Mouse (Mus musculus) embryonic facial prominence, embryonic 12.5 days (tissue): Measurements from ENCODE around the gene Trim71. TPM values are rescaled to one million over a fixed set of nuclear protein-coding genes. Genes with fewer than 3 reads are reported as not detected.

Experiments
- ATAC-seq: fragments of 200-750 bp; cut with Nextera tagmentation; 2 replicates; pipeline ENCODE4 v1.8.0; 2017; ENCODE audit not compliant: insufficient number of reproducible peaks, insufficient read depth, low FRiP score, low TSS enrichment
- H3K27ac ChIP-seq: fragments of 300-500 bp; sonication (generic); 2 replicates; pipeline ENCODE4 v1.5.1; 2016; ENCODE audit warnings: mild to moderate bottlenecking
- H3K27me3 ChIP-seq: fragments of 300-500 bp; sonication (generic); 2 replicates; pipeline ENCODE4 v1.6.1; 2016; ENCODE audit warnings: mild to moderate bottlenecking, moderate library complexity
- H3K36me3 ChIP-seq: fragments of 300-500 bp; sonication (generic); 2 replicates; pipeline ENCODE4 v1.6.1; 2016; ENCODE audit warnings: mild to moderate bottlenecking
- H3K4me1 ChIP-seq: fragments of 300-500 bp; sonication (generic); 2 replicates; pipeline ENCODE4 v1.6.1; 2016
- H3K4me2 ChIP-seq: fragments of 300-500 bp; sonication (generic); replicated peaks from 2 replicates; pipeline ENCODE4 v1.6.1; 2016; ENCODE audit warnings: mild to moderate bottlenecking, moderate library complexity
- H3K4me3 ChIP-seq: fragments of 300-500 bp; sonication (generic); 2 replicates; pipeline ENCODE4 v1.5.1; 2016; ENCODE audit warnings: mild to moderate bottlenecking
- H3K9ac ChIP-seq: fragments of 300-500 bp; sonication (generic); 2 replicates; pipeline ENCODE4 v1.6.1; 2016; ENCODE audit warnings: mild to moderate bottlenecking, moderate library complexity
- H3K9me3 ChIP-seq: fragments of 300-500 bp; sonication (generic); 2 replicates; pipeline ENCODE4 v1.6.1; 2016; ENCODE audit warnings: mild to moderate bottlenecking, moderate library complexity
- WGBS: fragments of 180-500 bp; shearing (Covaris S2); methylation state at CpG from one replicate; pipeline ENCODE4 v1.1.7; 2016; 5-methylcytosine and 5-hydroxymethylcytosine counted together
- polyA plus RNA-seq: library from polyadenylated mRNA; unstranded; fragments of >200 nt; fragmentation: Nextera tagmentation; extraction: Ambion mirVana; gene quantifications from 2 replicates; pipeline ENCODE4 v1.2.1, GENCODE M21; 2016

Trim71 gene
- 0.95 and 1.1 TPM in 2 replicates for polyA plus RNA-seq

GRCm38 (mm10) chr9:114563761-114564606 is at the start of gene Trim71:
TSS of gene Trim71 (minus strand) at chr9:114564369.
- peak; percentile 35; the same call in 1 of the 2 replicates for ATAC-seq
- Histone ChIP-seq H3K36me3 (no peaks in the 10 kb centered on the region), H3K9me3 (no peaks in the 10 kb centered on the region), H3K4me2 (peak within 1 kb of the TSS; percentile 90), H3K4me1 (peaks cover 18% of the 10 kb centered on the region), H3K4me3 (peak within 1 kb of the TSS; percentile 59), H3K27me3 (peaks cover 18% of the 10 kb centered on the region), H3K9ac (peak within 1 kb of the TSS; percentile 67), H3K27ac (peak within 1 kb of the TSS; percentile 83)
- WGBS, result under 1% methylated on average over 89 of the region's 91 CpGs

- Histone ChIP-seq H3K4me3 (no peak overlapping the region), H3K9me3 (no peaks in the 10 kb centered on the region), H3K36me3 (peaks cover 73% of the 10 kb centered on the region), H3K9ac (no peak overlapping the region), H3K27ac (no peak overlapping the region), H3K27me3 (no peaks in the 10 kb centered on the region), H3K4me1 (no peaks in the 10 kb centered on the region), H3K4me2 (no peak overlapping the region)
- WGBS, result 97% methylated on average over 4 of the region's 4 CpGs
- no peak for ATAC-seq
Measured at GRCm38 (mm10) chr9:114613026-114613425, 48.9 kb upstream of the Trim71 start.

GRCm38 (mm10) chr9:114612566-114612965 is 48.4 kb upstream of the Trim71 start:
- Histone ChIP-seq H3K27me3 (no peaks in the 10 kb centered on the region), H3K36me3 (peaks cover 73% of the 10 kb centered on the region), H3K9me3 (no peaks in the 10 kb centered on the region), H3K27ac (no peak overlapping the region), H3K4me1 (no peaks in the 10 kb centered on the region), H3K9ac (no peak overlapping the region), H3K4me3 (no peak overlapping the region), H3K4me2 (no peak overlapping the region)
- WGBS, result 84% methylated on average over 4 of the region's 4 CpGs
- ATAC-seq, result no peak

- H3K4me1 ChIP-seq, result no peaks in the 10 kb centered on the region
- H3K4me3 ChIP-seq, result no peak overlapping the region
- ATAC-seq, result no peak
- WGBS, result 92% methylated on average over 3 of the region's 3 CpGs
- H3K9ac ChIP-seq, result no peak overlapping the region
- no peak overlapping the region for H3K4me2 ChIP-seq
- no peaks in the 10 kb centered on the region for H3K9me3 ChIP-seq
- H3K36me3 ChIP-seq, result peaks cover 82% of the 10 kb centered on the region
- no peaks in the 10 kb centered on the region for H3K27me3 ChIP-seq
- no peak overlapping the region for H3K27ac ChIP-seq
Measured at GRCm38 (mm10) chr9:114610266-114610665, 46.1 kb upstream of the Trim71 start.

- Histone ChIP-seq H3K4me1 (no peaks in the 10 kb centered on the region), H3K4me2 (no peak overlapping the region), H3K9ac (no peak overlapping the region), H3K27me3 (no peaks in the 10 kb centered on the region), H3K9me3 (no peaks in the 10 kb centered on the region), H3K36me3 (peaks cover 52% of the 10 kb centered on the region), H3K27ac (no peak overlapping the region), H3K4me3 (no peak overlapping the region)
- 67% methylated on average over 12 of the region's 12 CpGs for WGBS
- 0 out of 2 replicates have a peak, but pooled peaks have one; percentile 22 for ATAC-seq
Measured at GRCm38 (mm10) chr9:114603876-114604540, 39.8 kb upstream of the Trim71 start.

GRCm38 (mm10) chr9:114601096-114601495 is 36.9 kb upstream of the Trim71 start:
- no peak overlapping the region for H3K9ac ChIP-seq
- no peak overlapping the region for H3K4me3 ChIP-seq
- no peaks in the 10 kb centered on the region for H3K9me3 ChIP-seq
- no peak overlapping the region for H3K27ac ChIP-seq
- no peaks in the 10 kb centered on the region for H3K27me3 ChIP-seq
- peaks cover 53% of the 10 kb centered on the region for H3K36me3 ChIP-seq
- no peak for ATAC-seq
- H3K4me2 ChIP-seq, result no peak overlapping the region
- no peaks in the 10 kb centered on the region for H3K4me1 ChIP-seq
- WGBS, result 55% methylated on average over 1 of the region's 1 CpGs

GRCm38 (mm10) chr9:114585017-114585345 is 20.8 kb upstream of the Trim71 start:
- no peak overlapping the region; the same call in 1 of the 2 replicates for H3K4me2 ChIP-seq
- WGBS, result 43% methylated on average over 5 of the region's 5 CpGs
- H3K9ac ChIP-seq, result no peak overlapping the region
- ATAC-seq, result no peak; the same call in 1 of the 2 replicates
- peaks cover 10% of the 10 kb centered on the region for H3K4me1 ChIP-seq
- H3K27ac ChIP-seq, result no peak overlapping the region
- H3K4me3 ChIP-seq, result no peak overlapping the region
- no peaks in the 10 kb centered on the region for H3K9me3 ChIP-seq
- H3K27me3 ChIP-seq, result no peaks in the 10 kb centered on the region
- peaks cover 39% of the 10 kb centered on the region for H3K36me3 ChIP-seq

GRCm38 (mm10) chr9:114584183-114585016 is 20.2 kb upstream of the Trim71 start:
- WGBS, result 4% methylated on average over 31 of the region's 31 CpGs
- peak overlapping the region; percentile 28 for H3K4me3 ChIP-seq
- H3K9ac ChIP-seq, result 0 out of 2 replicates have a peak overlapping the region, but pooled peaks have one; percentile 15
- peak; percentile 53 for ATAC-seq
- H3K9me3 ChIP-seq, result no peaks in the 10 kb centered on the region
- peaks cover 33% of the 10 kb centered on the region for H3K36me3 ChIP-seq
- H3K27me3 ChIP-seq, result no peaks in the 10 kb centered on the region
- peak overlapping the region; percentile 42 for H3K27ac ChIP-seq
- peaks cover 10% of the 10 kb centered on the region for H3K4me1 ChIP-seq
- peak overlapping the region; percentile 61 for H3K4me2 ChIP-seq

- H3K27me3 ChIP-seq, result no peaks in the 10 kb centered on the region
- H3K4me3 ChIP-seq, result peak overlapping the region; percentile 28
- peak; percentile 36; the same call in 1 of the 2 replicates for ATAC-seq
- WGBS, result under 1% methylated on average over 23 of the region's 23 CpGs
- peak overlapping the region; percentile 61 for H3K4me2 ChIP-seq
- H3K9me3 ChIP-seq, result no peaks in the 10 kb centered on the region
- H3K9ac ChIP-seq, result 0 out of 2 replicates have a peak overlapping the region, but pooled peaks have one; percentile 15
- peaks cover 27% of the 10 kb centered on the region for H3K36me3 ChIP-seq
- H3K4me1 ChIP-seq, result peaks cover 10% of the 10 kb centered on the region
- H3K27ac ChIP-seq, result peak overlapping the region; percentile 42
Measured at GRCm38 (mm10) chr9:114583812-114584182, 19.6 kb upstream of the Trim71 start.

- H3K36me3 ChIP-seq, result no peaks in the 10 kb centered on the region
- no peak overlapping the region for H3K27ac ChIP-seq
- no peaks in the 10 kb centered on the region for H3K4me1 ChIP-seq
- no peaks in the 10 kb centered on the region for H3K9me3 ChIP-seq
- no peaks in the 10 kb centered on the region for H3K27me3 ChIP-seq
- ATAC-seq, result no peak
- H3K4me3 ChIP-seq, result no peak overlapping the region
- H3K9ac ChIP-seq, result no peak overlapping the region
- H3K4me2 ChIP-seq, result no peak overlapping the region
- 67% methylated on average over 11 of the region's 11 CpGs for WGBS
Measured at GRCm38 (mm10) chr9:114578646-114579045, 14.5 kb upstream of the Trim71 start.

- Histone ChIP-seq H3K27ac (no peak overlapping the region), H3K27me3 (no peaks in the 10 kb centered on the region), H3K9me3 (no peaks in the 10 kb centered on the region), H3K9ac (no peak overlapping the region), H3K4me1 (no peaks in the 10 kb centered on the region), H3K4me3 (no peak overlapping the region), H3K4me2 (no peak overlapping the region), H3K36me3 (no peaks in the 10 kb centered on the region)
- WGBS, result 84% methylated on average over 1 of the region's 1 CpGs
- ATAC-seq, result no peak
Measured at GRCm38 (mm10) chr9:114576001-114576400, 11.8 kb upstream of the Trim71 start.
